Mouse (Mus musculus) neural tube, embryonic 12.5 days (tissue): Measurements from ENCODE around the gene Tdrd1. TPM values are rescaled to one million over a fixed set of nuclear protein-coding genes. Genes with fewer than 3 reads are reported as not detected.

Experiments
- ATAC-seq: fragments of 200-750 bp; cut with Nextera tagmentation; 2 replicates; pipeline ENCODE4 v1.8.0; 2017; ENCODE audit warnings: low read depth, mild to moderate bottlenecking, moderate TSS enrichment, moderate library complexity; ENCODE audit not compliant: low FRiP score
- H3K27ac ChIP-seq: fragments of 300-500 bp; sonication (generic); 2 replicates; pipeline ENCODE4 v1.5.1; 2016
- H3K27me3 ChIP-seq: fragments of 300-500 bp; sonication (generic); replicated peaks from 2 replicates; pipeline ENCODE4 v1.6.1; 2016; ENCODE audit warnings: mild to moderate bottlenecking
- H3K36me3 ChIP-seq: fragments of 300-500 bp; sonication (generic); 2 replicates; pipeline ENCODE4 v1.6.1; 2016; ENCODE audit warnings: mild to moderate bottlenecking
- H3K4me1 ChIP-seq: fragments of 300-500 bp; sonication (generic); 2 replicates; pipeline ENCODE4 v1.6.1; 2016
- H3K4me2 ChIP-seq: fragments of 300-500 bp; sonication (generic); replicated peaks from 2 replicates; pipeline ENCODE4 v1.6.1; 2016; ENCODE audit warnings: mild to moderate bottlenecking
- H3K4me3 ChIP-seq: fragments of 300-500 bp; sonication (generic); 2 replicates; pipeline ENCODE4 v1.5.1; 2016
- H3K9ac ChIP-seq: fragments of 300-500 bp; sonication (generic); 2 replicates; pipeline ENCODE4 v1.6.1; 2016; ENCODE audit warnings: mild to moderate bottlenecking
- H3K9me3 ChIP-seq: fragments of 300-500 bp; sonication (generic); 2 replicates; pipeline ENCODE4 v1.6.1; 2016; ENCODE audit warnings: mild to moderate bottlenecking
- WGBS: fragments of 180-500 bp; shearing (Covaris S2); methylation state at CpG from one replicate; pipeline ENCODE4 v1.1.7; 2016; 5-methylcytosine and 5-hydroxymethylcytosine counted together
- polyA plus RNA-seq: library from polyadenylated mRNA; unstranded; fragments of >200 nt; fragmentation: Nextera tagmentation; extraction: Ambion mirVana; gene quantifications from 2 replicates; pipeline ENCODE4 v1.2.1, GENCODE M21; 2016

Tdrd1 gene
- polyA plus RNA-seq, 1 experiment from 2014 or later: 0.76 TPM

DNA sequence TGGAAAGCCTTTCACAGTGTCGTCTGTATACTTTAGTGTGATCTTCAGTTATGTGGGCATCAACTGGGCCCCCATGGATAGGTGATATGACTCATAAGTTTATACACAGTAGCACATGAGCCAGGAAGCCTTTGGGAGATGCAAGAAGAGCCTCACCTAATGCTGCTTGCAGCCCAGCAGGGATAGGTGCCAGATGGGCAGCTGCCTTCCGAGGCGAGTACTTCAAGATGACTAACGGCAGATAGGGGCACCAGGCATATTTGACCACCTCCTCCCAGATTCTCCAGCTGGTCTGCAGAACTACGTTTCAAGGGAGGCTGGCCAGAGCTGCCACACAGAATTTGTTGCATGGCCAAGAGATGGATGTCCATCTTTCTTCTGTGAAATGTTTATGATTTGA is 67.3 kb downstream of the Tdrd1 start:
- H3K4me1 ChIP-seq: peaks cover 6% of the 10 kb centered on the region; the same call in 1 of the 2 replicates
- H3K9ac ChIP-seq: no peak overlapping the region
- no peaks in the 10 kb centered on the region for H3K9me3 ChIP-seq
- no peaks in the 10 kb centered on the region for H3K27me3 ChIP-seq
- WGBS: 81% methylated on average over 5 of the region's 5 CpGs
- H3K4me3 ChIP-seq: no peak overlapping the region
- no peak overlapping the region for H3K27ac ChIP-seq
- no peaks in the 10 kb centered on the region for H3K36me3 ChIP-seq
- ATAC-seq: no peak
- no peak overlapping the region for H3K4me2 ChIP-seq

GRCm38 (mm10) chr19:56897654-56898053 is 71.6 kb downstream of the Tdrd1 start:
- Histone ChIP-seq H3K4me3 (no peak overlapping the region), H3K27ac (no peak overlapping the region), H3K4me2 (no peak overlapping the region), H3K36me3 (no peaks in the 10 kb centered on the region), H3K9me3 (no peaks in the 10 kb centered on the region), H3K9ac (no peak overlapping the region), H3K27me3 (no peaks in the 10 kb centered on the region), H3K4me1 (no peaks in the 10 kb centered on the region)
- ATAC-seq: no peak
- WGBS: 90% methylated on average over 16 of the region's 16 CpGs

GRCm38 (mm10) chr19:56904095-56904494 is 78.1 kb downstream of the Tdrd1 start:
- H3K4me3 ChIP-seq: no peak overlapping the region
- H3K27me3 ChIP-seq: no peaks in the 10 kb centered on the region
- ATAC-seq: no peak
- peaks cover 5% of the 10 kb centered on the region; the same call in 1 of the 2 replicates for H3K4me1 ChIP-seq
- H3K9me3 ChIP-seq: no peaks in the 10 kb centered on the region
- H3K36me3 ChIP-seq: no peaks in the 10 kb centered on the region
- H3K27ac ChIP-seq: no peak overlapping the region
- no peak overlapping the region for H3K9ac ChIP-seq
- WGBS: 82% methylated on average over 3 of the region's 3 CpGs
- H3K4me2 ChIP-seq: no peak overlapping the region

DNA sequence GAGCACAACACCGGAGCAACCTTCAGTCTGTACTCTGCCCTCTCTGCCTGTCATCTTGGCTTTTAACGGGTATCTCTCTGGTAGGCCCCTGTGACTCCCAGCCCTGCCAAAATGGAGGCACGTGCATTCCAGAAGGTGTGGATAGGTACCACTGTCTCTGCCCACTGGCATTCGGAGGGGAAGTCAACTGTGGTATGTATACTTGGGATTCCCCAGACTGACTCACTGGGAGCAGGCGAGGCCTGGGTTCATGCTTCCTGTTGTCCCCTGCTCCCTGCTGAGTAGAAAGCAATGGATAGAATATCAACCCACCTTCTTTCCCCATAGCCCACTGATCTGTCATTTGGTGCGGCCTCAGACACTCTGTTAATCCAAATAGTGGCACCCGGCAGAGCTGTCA is 79.4 kb downstream of the Tdrd1 start:
- 87% methylated on average over 7 of the region's 7 CpGs for WGBS
- Histone ChIP-seq H3K4me2 (no peak overlapping the region), H3K36me3 (no peaks in the 10 kb centered on the region), H3K4me1 (peaks cover 5% of the 10 kb centered on the region; the same call in 1 of the 2 replicates), H3K9me3 (no peaks in the 10 kb centered on the region), H3K9ac (no peak overlapping the region), H3K27ac (no peak overlapping the region), H3K27me3 (no peaks in the 10 kb centered on the region), H3K4me3 (no peak overlapping the region)
- no peak for ATAC-seq

GRCm38 (mm10) chr19:56907850-56908249 is 81.8 kb downstream of the Tdrd1 start:
- Histone ChIP-seq H3K27me3 (no peaks in the 10 kb centered on the region), H3K36me3 (no peaks in the 10 kb centered on the region), H3K4me2 (no peak overlapping the region), H3K4me1 (peaks cover 5% of the 10 kb centered on the region; the same call in 1 of the 2 replicates), H3K4me3 (no peak overlapping the region), H3K9me3 (no peaks in the 10 kb centered on the region), H3K27ac (no peak overlapping the region), H3K9ac (no peak overlapping the region)
- ATAC-seq: no peak
- 43% methylated on average over 3 of the region's 3 CpGs for WGBS

DNA sequence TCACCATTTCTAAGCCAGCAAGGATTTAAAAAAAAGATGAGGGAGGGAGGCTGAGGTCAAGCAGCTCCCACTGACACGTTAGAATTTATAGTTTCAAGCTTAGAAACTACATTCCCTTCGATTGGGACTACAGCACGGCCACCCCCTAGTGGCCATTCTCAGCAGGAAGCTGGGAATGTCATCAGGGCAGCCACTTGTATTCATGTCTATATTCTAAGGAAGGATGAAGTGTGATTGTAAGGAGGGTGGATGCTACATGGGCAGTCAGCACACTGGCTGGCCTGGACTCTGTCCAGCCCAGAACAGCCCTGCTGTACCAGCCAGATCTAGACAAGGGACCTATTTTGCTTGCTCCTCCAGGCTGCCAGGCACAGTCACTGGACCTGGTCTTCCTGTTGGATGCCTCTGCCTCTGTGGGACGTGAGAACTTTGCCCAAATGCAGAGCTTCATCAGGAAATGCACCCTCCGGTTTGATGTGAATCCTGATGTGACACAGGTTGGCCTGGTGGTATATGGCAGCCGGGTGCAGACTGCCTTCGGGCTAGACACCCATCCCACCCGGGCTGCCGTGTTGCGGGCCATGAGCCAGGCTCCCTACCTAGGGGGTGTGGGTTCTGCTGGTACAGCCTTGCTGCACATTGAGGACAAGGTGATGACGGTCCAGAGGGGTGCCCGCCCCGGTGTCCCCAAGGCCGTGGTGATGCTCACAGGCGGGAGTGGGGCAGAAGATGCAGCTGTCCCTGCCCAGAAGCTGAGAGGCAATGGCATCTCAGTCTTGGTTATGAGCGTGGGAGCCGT is 82.7 kb downstream of the Tdrd1 start:
- Histone ChIP-seq H3K4me3 (no peak overlapping the region), H3K4me2 (no peak overlapping the region), H3K9ac (no peak overlapping the region), H3K4me1 (0 out of 2 replicates have a peak, but pooled peaks cover 5% of the 10 kb centered on the region), H3K36me3 (peaks cover under 1% of the 10 kb centered on the region; the same call in 1 of the 2 replicates), H3K27me3 (no peaks in the 10 kb centered on the region), H3K9me3 (no peaks in the 10 kb centered on the region), H3K27ac (no peak overlapping the region)
- 74% methylated on average over 17 of the region's 17 CpGs for WGBS
- no peak for ATAC-seq

GRCm38 (mm10) chr19:56910561-56910960 is 84.6 kb downstream of the Tdrd1 start:
- WGBS: 67% methylated on average over 11 of the region's 11 CpGs
- Histone ChIP-seq H3K9me3 (0 out of 2 replicates have a peak, but pooled peaks cover 5% of the 10 kb centered on the region), H3K4me1 (0 out of 2 replicates have a peak, but pooled peaks cover 5% of the 10 kb centered on the region), H3K9ac (no peak overlapping the region), H3K4me2 (no peak overlapping the region), H3K27me3 (no peaks in the 10 kb centered on the region), H3K4me3 (no peak overlapping the region), H3K36me3 (peaks cover 3% of the 10 kb centered on the region; the same call in 1 of the 2 replicates), H3K27ac (no peak overlapping the region)
- ATAC-seq: no peak

DNA sequence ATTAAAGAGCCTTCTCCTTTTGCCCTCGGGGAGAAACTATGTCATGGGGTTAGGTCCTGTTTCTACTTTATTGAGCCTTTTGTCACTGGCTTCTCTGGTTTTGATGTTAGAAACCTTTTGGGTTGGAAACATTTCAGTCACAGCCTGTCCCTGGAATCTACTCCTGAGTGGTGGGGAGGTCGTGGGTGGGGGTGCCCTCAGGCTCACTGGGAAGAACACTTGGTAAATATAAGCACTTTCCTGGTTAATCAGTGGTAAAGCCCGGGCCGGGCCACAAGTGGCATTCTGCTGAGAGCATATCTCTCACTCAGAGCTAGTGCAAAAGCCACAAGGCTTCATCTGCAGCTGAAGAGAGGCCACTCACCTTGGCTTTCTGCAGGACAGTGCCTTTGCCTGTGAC is 87.8 kb downstream of the Tdrd1 start:
- Histone ChIP-seq H3K4me1 (0 out of 2 replicates have a peak, but pooled peaks cover 3% of the 10 kb centered on the region), H3K27ac (no peak overlapping the region), H3K4me3 (no peak overlapping the region), H3K9ac (no peak overlapping the region), H3K4me2 (no peak overlapping the region), H3K9me3 (0 out of 2 replicates have a peak, but pooled peaks cover 5% of the 10 kb centered on the region), H3K36me3 (peaks cover 3% of the 10 kb centered on the region; the same call in 1 of the 2 replicates), H3K27me3 (no peaks in the 10 kb centered on the region)
- 86% methylated on average over 4 of the region's 4 CpGs for WGBS
- no peak for ATAC-seq

DNA sequence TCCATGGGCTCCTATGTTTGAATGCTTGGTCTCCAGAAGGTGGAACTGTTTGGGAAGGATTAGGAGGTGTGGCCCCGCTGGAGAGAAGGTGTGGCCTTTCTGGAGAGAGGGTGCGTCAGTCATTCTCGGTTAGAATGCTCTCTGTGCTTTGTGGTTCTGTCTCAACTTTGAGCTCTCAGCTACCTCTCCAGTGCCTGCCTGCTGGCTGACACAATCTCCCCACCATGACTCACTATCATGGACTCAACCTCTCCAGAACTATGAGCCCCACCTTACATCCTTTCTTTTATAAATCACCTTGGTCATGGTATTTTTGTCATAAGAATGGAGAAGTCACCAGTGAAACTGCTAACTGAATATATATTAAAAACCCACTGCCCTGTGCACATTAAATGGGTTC is 88.6 kb downstream of the Tdrd1 start:
- Histone ChIP-seq H3K36me3 (peaks cover 3% of the 10 kb centered on the region; the same call in 1 of the 2 replicates), H3K9me3 (0 out of 2 replicates have a peak, but pooled peaks cover 5% of the 10 kb centered on the region), H3K27me3 (no peaks in the 10 kb centered on the region), H3K4me3 (no peak overlapping the region), H3K9ac (no peak overlapping the region), H3K27ac (no peak overlapping the region), H3K4me2 (no peak overlapping the region), H3K4me1 (no peaks in the 10 kb centered on the region)
- WGBS: 93% methylated on average over 3 of the region's 3 CpGs
- ATAC-seq: no peak

DNA sequence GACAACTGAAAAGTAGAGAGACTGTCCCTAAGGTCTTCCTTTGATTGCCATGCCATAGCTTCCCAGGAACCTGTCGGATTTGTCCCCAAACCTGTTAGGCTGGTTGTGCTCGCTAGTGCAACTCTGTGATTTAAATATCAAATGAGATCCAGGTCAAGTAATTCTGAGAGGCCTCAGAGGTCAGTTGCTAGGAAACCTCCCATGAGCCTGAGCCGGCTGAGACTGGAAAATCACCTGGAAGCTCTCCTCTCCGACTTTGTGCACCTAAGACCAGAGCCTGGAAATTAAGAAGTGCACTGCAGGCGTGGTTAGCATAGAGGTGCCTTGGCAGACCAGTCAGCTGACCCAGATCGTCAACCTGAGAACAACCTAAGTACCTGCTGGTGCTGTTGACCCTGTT is 89.1 kb downstream of the Tdrd1 start:
- Histone ChIP-seq H3K36me3 (peaks cover 3% of the 10 kb centered on the region; the same call in 1 of the 2 replicates), H3K4me2 (no peak overlapping the region), H3K27me3 (no peaks in the 10 kb centered on the region), H3K4me1 (no peaks in the 10 kb centered on the region), H3K9ac (no peak overlapping the region), H3K4me3 (no peak overlapping the region), H3K9me3 (0 out of 2 replicates have a peak, but pooled peaks cover 5% of the 10 kb centered on the region), H3K27ac (no peak overlapping the region)
- WGBS: 52% methylated on average over 6 of the region's 6 CpGs
- ATAC-seq: no peak
